Comparison of ENCODE assay signal across 8 mouse cellular contexts in genomic region chr15:83724886-83725269, GRCm38 (mm10). TPM values are rescaled to one million over a fixed set of nuclear protein-coding genes. Genes with fewer than 3 reads are reported as not detected.
DNase-seq lines count a peak whose midpoint lies in the region; ATAC-seq lines count a peak whose summit lies in the region.

TSS of gene Scube1 (minus strand) at chr15:83725021.

- H3K27ac ChIP-seq in forebrain, embryonic 16.5 days (ENCODE audit: low read length) = no peak within 1 kb of the TSS; the same call in 1 of the 2 replicates
- H3K27ac ChIP-seq in liver, embryonic 13.5 days = no peak within 1 kb of the TSS
- H3K27ac ChIP-seq in neural tube, embryonic 15.5 days (replicated peaks) = peak within 1 kb of the TSS; percentile 56; the same call in 1 of the 2 replicates

- H3K27me3 ChIP-seq in forebrain, embryonic 16.5 days (replicated peaks; ENCODE audit: control insufficient read depth, insufficient read depth, low read length) = no peaks in the 10 kb centered on the region
- peaks cover 63% of the 10 kb centered on the region for H3K27me3 ChIP-seq in liver, embryonic 13.5 days
- H3K27me3 ChIP-seq in neural tube, embryonic 15.5 days (replicated peaks) = peaks cover 18% of the 10 kb centered on the region; the same call in 1 of the 2 replicates

- peaks cover 13% of the 10 kb centered on the region; the same call in 1 of the 2 replicates for H3K4me1 ChIP-seq in forebrain, embryonic 16.5 days (replicated peaks; ENCODE audit: control insufficient read depth, insufficient read depth, low read length)
- peaks cover 6% of the 10 kb centered on the region for H3K4me1 ChIP-seq in liver, embryonic 13.5 days (replicated peaks)
- peaks cover 33% of the 10 kb centered on the region for H3K4me1 ChIP-seq in neural tube, embryonic 15.5 days

- H3K9ac ChIP-seq in forebrain, embryonic 16.5 days (replicated peaks; ENCODE audit: low read depth, low read length) = peak within 1 kb of the TSS; percentile 77
- no peak within 1 kb of the TSS for H3K9ac ChIP-seq in liver, embryonic 13.5 days
- peak within 1 kb of the TSS; percentile 70 for H3K9ac ChIP-seq in neural tube, embryonic 15.5 days (replicated peaks)

- intact Hi-C loops in heart, postnatal 10 days (cut with DNase I) = no loop called here

- 0% methylated on average over 51 of the region's 51 CpGs for WGBS in forebrain, embryonic 16.5 days
- WGBS in liver, embryonic 13.5 days (ENCODE audit: insufficient replicate concordance) = 1% methylated on average over 46 of the region's 51 CpGs
- under 1% methylated on average over 39 of the region's 51 CpGs for WGBS in neural tube, embryonic 15.5 days

- peak; percentile 2 to 12 for DNase-seq in B cell, adult 2 months
- peak; percentile 40 for DNase-seq in cerebellum, adult 11-12 months
- DNase-seq in heart, postnatal 10 days = peak; percentile 90 to 93
- peak; percentile 88 to 93 for DNase-seq in kidney, postnatal 4 days
- DNase-seq in liver, embryonic 13.5 days = peak; percentile 20
- peak; percentile 56 for DNase-seq in thymus, postnatal 0 days (ENCODE audit: low spot score)

- peak within 1 kb of the TSS; percentile 76 for H3K4me2 ChIP-seq in forebrain, embryonic 16.5 days (ENCODE audit: low read length)
- H3K4me2 ChIP-seq in liver, embryonic 13.5 days = peak within 1 kb of the TSS; percentile 68
- peak within 1 kb of the TSS; percentile 95 for H3K4me2 ChIP-seq in neural tube, embryonic 15.5 days

- no peaks in the 10 kb centered on the region for H3K9me3 ChIP-seq in forebrain, embryonic 16.5 days (ENCODE audit: control insufficient read depth, low read length)
- H3K9me3 ChIP-seq in liver, embryonic 13.5 days (replicated peaks) = no peaks in the 10 kb centered on the region
- no peaks in the 10 kb centered on the region for H3K9me3 ChIP-seq in neural tube, embryonic 15.5 days (replicated peaks)

- peak; percentile 97 for ATAC-seq in forebrain, embryonic 16.5 days
- peak; percentile 78 for ATAC-seq in liver, embryonic 13.5 days (ENCODE audit: low read depth)
- ATAC-seq in neural tube, embryonic 15.5 days (ENCODE audit: low FRiP score) = peak; percentile 96

- H3K4me3 ChIP-seq in forebrain, embryonic 16.5 days (replicated peaks; ENCODE audit: low read length) = peak within 1 kb of the TSS; percentile 65
- peak within 1 kb of the TSS; percentile 48 for H3K4me3 ChIP-seq in liver, embryonic 13.5 days (replicated peaks)
- H3K4me3 ChIP-seq in neural tube, embryonic 15.5 days (replicated peaks) = peak within 1 kb of the TSS; percentile 71

- H3K36me3 ChIP-seq in forebrain, embryonic 16.5 days (ENCODE audit: control insufficient read depth, insufficient read depth) = no peaks in the 10 kb centered on the region
- H3K36me3 ChIP-seq in liver, embryonic 13.5 days = no peaks in the 10 kb centered on the region
- 0 out of 2 replicates have a peak, but pooled peaks cover 2% of the 10 kb centered on the region for H3K36me3 ChIP-seq in neural tube, embryonic 15.5 days

RNA-seq across cellular contexts. Expression of gene Scube1, which starts in this region (rescaled TPM):
- polyA plus RNA-seq in forebrain, embryonic 16.5 days (2015; fragmentation: Nextera tagmentation; extraction: Ambion mirVana) = 21.9 and 23.6 TPM in 2 replicates
- total RNA-seq in heart, postnatal 10 days (2021) = 1 to 10 TPM; 4.3 to 5.6 TPM
- 0.16 and 0.22 TPM in 2 replicates for polyA plus RNA-seq in liver, embryonic 13.5 days (2015; fragmentation: Nextera tagmentation; extraction: Ambion mirVana)
- 9.1 and 10.4 TPM in 2 replicates for polyA plus RNA-seq in neural tube, embryonic 15.5 days (2015; fragmentation: Nextera tagmentation; extraction: Ambion mirVana)
- 0.13 and 0.35 TPM in 2 replicates for polyA plus RNA-seq in thymus, postnatal 0 days (2015; fragmentation: Nextera tagmentation; extraction: Ambion mirVana)

Comparison
In these comparisons a context has a peak if more than half of its experiments do, and no peak if none do; other contexts are left out.
1. Peak in DNase-seq, ATAC-seq, H3K4me3 ChIP-seq and H3K4me2 ChIP-seq in liver, embryonic 13.5 days; RNA of the gene not detected or under 1 TPM.
2. Peak in DNase-seq in thymus, postnatal 0 days; RNA of the gene not detected or under 1 TPM.
3. DNase-seq: peak in every context shown above with its lines; median percentile 92 in heart, postnatal 10 days; 90 in kidney, postnatal 4 days; 56 in thymus, postnatal 0 days; 40 in cerebellum, adult 11-12 months; 20 in liver, embryonic 13.5 days; 7 in B cell, adult 2 months.